Mouse (Mus musculus) ES-E14 (cell line): ENCODE results near the gene Drg1. TPM values are rescaled to one million over a fixed set of nuclear protein-coding genes. Genes with fewer than 3 reads are reported as not detected.

Source experiments
- DNase-seq: peaks from one replicate; pipeline ENCODE4 v3.0.0-alpha.2; 2013; ENCODE audit warnings: low read depth, low spot score
- H3K27ac ChIP-seq: 2 replicates; pipeline ENCODE4 v1.5.1; 2012; ENCODE audit warnings: low read depth, mild to moderate bottlenecking, low read length, moderate library complexity, mixed read lengths; ENCODE audit not compliant: poor library complexity, insufficient read depth, severe bottlenecking
- H3K36me3 ChIP-seq: 2 replicates; pipeline ENCODE4 v1.6.1; 2012; ENCODE audit warnings: mild to moderate bottlenecking, low read length, moderate library complexity, mixed read lengths; ENCODE audit not compliant: control insufficient read depth, poor library complexity, insufficient read depth, severe bottlenecking
- H3K4me1 ChIP-seq, 2 experiments: fragments of 150-350 bp in 1 of 2; sonication (generic) in 1 of 2; 2 replicates each; pipeline ENCODE4 v1.6.1; 2012; ENCODE audit warnings: low read length in 2 of 2, mild to moderate bottlenecking in 1 of 2, mixed read lengths in 1 of 2; ENCODE audit not compliant: control insufficient read depth in 2 of 2, insufficient read depth in 2 of 2, poor library complexity in 1 of 2
- H3K4me3 ChIP-seq, 2 experiments: fragments of 150-350 bp in 1 of 2; sonication (generic) in 1 of 2; 2 replicates each; pipeline ENCODE4 v1.5.1; 2012; ENCODE audit warnings: low read length in 2 of 2, low read depth in 1 of 2, mild to moderate bottlenecking in 1 of 2, mixed read lengths in 1 of 2; ENCODE audit not compliant: insufficient read depth in 1 of 2, poor library complexity in 1 of 2, severe bottlenecking in 1 of 2
- H3K9ac ChIP-seq: 2 replicates; pipeline ENCODE4 v1.6.1; 2012; ENCODE audit warnings: low read depth, mild to moderate bottlenecking, low read length, mixed read lengths; ENCODE audit not compliant: poor library complexity, insufficient read depth, severe bottlenecking
- H3K9me3 ChIP-seq: fragments of 150-350 bp; sonication (generic); 2 replicates; pipeline ENCODE4 v1.6.1; 2012; ENCODE audit warnings: low read depth, mild to moderate bottlenecking, low read length; ENCODE audit not compliant: control insufficient read depth, insufficient read depth
- CHD2 ChIP-seq: IDR thresholded peaks from 2 replicates; pipeline ENCODE4 v1.6.1; 2014; ENCODE audit warnings: mild to moderate bottlenecking, low read depth, low read length, inconsistent platforms
- HCFC1 ChIP-seq: IDR thresholded peaks from 2 replicates; pipeline ENCODE4 v1.6.1; 2012; ENCODE audit warnings: low read length, inconsistent platforms, borderline replicate concordance; ENCODE audit not compliant: insufficient read depth
- MAFK ChIP-seq: IDR thresholded peaks from 2 replicates; pipeline ENCODE4 v1.6.1; 2014; ENCODE audit warnings: mild to moderate bottlenecking, low read depth, low read length, inconsistent platforms; ENCODE audit not compliant: insufficient read depth
- ZC3H11A ChIP-seq: IDR thresholded peaks from 2 replicates; pipeline ENCODE4 v1.6.1; 2012; ENCODE audit warnings: low read depth, mild to moderate bottlenecking, inconsistent platforms, low read length, borderline replicate concordance
- ZNF384 ChIP-seq: IDR thresholded peaks from 2 replicates; pipeline ENCODE4 v1.6.1; 2012; ENCODE audit warnings: low read depth, low read length, inconsistent platforms
- in situ Hi-C, 2 experiments: fragments of 600-800 bp; cut with MboI; formaldehyde crosslinking; loops; one replicate each; pipeline ENCODE4 v1.15.1; 2025; ENCODE audit warnings: low sequenced_read_pairs in 2 of 2, inconsistent platforms in 1 of 2; ENCODE audit not compliant: unreplicated experiment in 2 of 2
- total RNA-seq: library from RNA; depleted of rRNA; stranded (reverse); fragments of 300-350 nt; gene quantifications from 2 replicates; pipeline ENCODE4 v1.2.3, GENCODE M21; 2012

Drg1 gene
- total RNA-seq, 1 experiment: 180 TPM

- peaks cover 2 to 4% of the 10 kb centered on the region in 2 experiments; a peak in 2 of 4 replicates for H3K4me1 ChIP-seq
- H3K4me3 ChIP-seq: no peak overlapping the region
- H3K27ac ChIP-seq: no peak overlapping the region
- no peaks in the 10 kb centered on the region for H3K9me3 ChIP-seq
- peaks cover 53% of the 10 kb centered on the region for H3K36me3 ChIP-seq
- TF ChIP-seq CHD2 (no peak), HCFC1 (no peak), ZNF384 (no peak), ZC3H11A (no peak), MAFK (no peak)
- no peak for DNase-seq
- in situ Hi-C loops: no loop called here
- no peak overlapping the region for H3K9ac ChIP-seq
Observed at GRCm38 (mm10) chr11:3310789-3311585, 44.8 kb upstream of the Drg1 start.

- Histone ChIP-seq H3K9me3 (no peaks in the 10 kb centered on the region), H3K36me3 (peaks cover 60% of the 10 kb centered on the region)
Observed at GRCm38 (mm10) chr11:3309884-3310283, 43.7 kb upstream of the Drg1 start.

GRCm38 (mm10) chr11:3307875-3308274 is 41.7 kb upstream of the Drg1 start:
- peaks cover 62% of the 10 kb centered on the region for H3K36me3 ChIP-seq
- in situ Hi-C loops: no loop called here
- no peaks in the 10 kb centered on the region for H3K9me3 ChIP-seq
- H3K27ac ChIP-seq: no peak overlapping the region
- H3K9ac ChIP-seq: no peak overlapping the region
- no peak for DNase-seq
- no peaks in the 10 kb centered on the region for H3K4me1 ChIP-seq
- no peak overlapping the region for H3K4me3 ChIP-seq
- no peak for TF ChIP-seq HCFC1
- no peak for TF ChIP-seq ZC3H11A
- TF ChIP-seq CHD2: no peak
- no peak for TF ChIP-seq MAFK
- no peak for TF ChIP-seq ZNF384

More at GRCm38 (mm10) chr11:3309884-3310283, 43.7 kb upstream of the Drg1 start:
- in situ Hi-C loops: no loop called here
- no peak for TF ChIP-seq HCFC1
- no peak for TF ChIP-seq MAFK
- no peak for TF ChIP-seq ZNF384
- TF ChIP-seq CHD2: no peak
- TF ChIP-seq ZC3H11A: no peak
- Histone ChIP-seq H3K4me3 (no peak overlapping the region), H3K27ac (no peak overlapping the region), H3K4me1 (peaks cover 2 to 4% of the 10 kb centered on the region in 2 experiments; a peak in 2 of 4 replicates), H3K9ac (no peak overlapping the region)
- DNase-seq: no peak

- TF ChIP-seq MAFK (no peak), ZC3H11A (no peak), CHD2 (no peak), HCFC1 (no peak)
- H3K27ac ChIP-seq: no peak overlapping the region
- peaks cover 0 to 3% of the 10 kb centered on the region in 2 experiments; a peak in 1 of 4 replicates for H3K4me1 ChIP-seq
- no peak overlapping the region for H3K9ac ChIP-seq
- no peak for DNase-seq
- in situ Hi-C loops: no loop called here
- no peak overlapping the region for H3K4me3 ChIP-seq
- H3K36me3 ChIP-seq: peaks cover 69% of the 10 kb centered on the region
- H3K9me3 ChIP-seq: no peaks in the 10 kb centered on the region
Observed at GRCm38 (mm10) chr11:3305821-3306220, 39.6 kb upstream of the Drg1 start.

- TF ChIP-seq MAFK: no peak
- no peak for TF ChIP-seq ZC3H11A
- TF ChIP-seq CHD2: no peak
- no peak for TF ChIP-seq HCFC1
- TF ChIP-seq ZNF384: no peak
- no peak for DNase-seq
- Histone ChIP-seq H3K36me3 (peaks cover 68% of the 10 kb centered on the region), H3K27ac (no peak overlapping the region), H3K9ac (no peak overlapping the region), H3K4me1 (peaks cover 0 to 6% of the 10 kb centered on the region in 2 experiments; a peak in 1 of 4 replicates), H3K4me3 (no peak overlapping the region), H3K9me3 (no peaks in the 10 kb centered on the region)
- in situ Hi-C loops: no loop called here
Observed at GRCm38 (mm10) chr11:3302792-3303191, 36.6 kb upstream of the Drg1 start.
